Mouse (Mus musculus) spleen, adult 10 weeks (tissue): Measurements from ENCODE around the gene Gm15023. TPM values are rescaled to one million over a fixed set of nuclear protein-coding genes. Genes with fewer than 3 reads are reported as not detected.

Source experiments
- polyA plus RNA-seq: library from polyadenylated mRNA; stranded (reverse); fragments of 350-450 nt; fragmentation: Illumina TruSeq; extraction: RNeasy Lipid Tissue Mini Kit (QIAGEN cat#74804); gene quantifications from one replicate; pipeline ENCODE4 v1.2.3, GENCODE M21; 2015; ENCODE audit warnings: low replicate concordance; ENCODE audit not compliant: insufficient read depth

Gm15023 gene
- not detected for polyA plus RNA-seq

GRCm38 (mm10) chrX:135177532-135177931, at the start of gene Gm15023:
TSS of gene Gm15023 (minus strand) at chrX:135177632.

GRCm38 (mm10) chrX:135210436-135211221, 33.2 kb upstream of the Gm15023 start, which contains the start of gene Tceal6:
TSS of gene Tceal6 (minus strand) at chrX:135210687.

Other genes starting within 250 kb of the Gm15023 start
- 0.55 TPM for gene Nxf2, start 212.9 kb downstream of the Gm15023 start, polyA plus RNA-seq
- 18.4 TPM for gene Zmat1, start 168.4 kb downstream of the Gm15023 start, polyA plus RNA-seq
- gene Tceal6, start 33.1 kb upstream of the Gm15023 start, polyA plus RNA-seq: not detected
- not detected for gene Pramel3, start 124.7 kb upstream of the Gm15023 start, polyA plus RNA-seq
- not detected for gene Gm5128, start 195.7 kb upstream of the Gm15023 start, polyA plus RNA-seq